Mouse (Mus musculus) lung, postnatal 0 days (tissue): ENCODE data around the gene Odf3l1. TPM values are rescaled to one million over a fixed set of nuclear protein-coding genes. Genes with fewer than 3 reads are reported as not detected.

Source experiments
- ATAC-seq: fragments of 200-750 bp; cut with Nextera tagmentation; 2 replicates; pipeline ENCODE4 v1.8.0; 2017; ENCODE audit warnings: moderate library complexity
- DNase-seq: peaks from one replicate; pipeline ENCODE4 v3.0.0-alpha.2; 2016; ENCODE audit warnings: low spot score
- H3K27ac ChIP-seq: fragments of 300-500 bp; sonication (generic); 2 replicates; pipeline ENCODE4 v1.5.1; 2014; ENCODE audit warnings: antibody characterized with exemption, mild to moderate bottlenecking, low read length, mixed read lengths
- H3K27me3 ChIP-seq: fragments of 300-500 bp; sonication (generic); replicated peaks from 2 replicates; pipeline ENCODE4 v1.6.1; 2014; ENCODE audit warnings: low read length, mixed read lengths; ENCODE audit not compliant: insufficient read depth
- H3K36me3 ChIP-seq: fragments of 300-500 bp; sonication (generic); 2 replicates; pipeline ENCODE4 v1.6.1; 2014; ENCODE audit warnings: low read length, mixed read lengths; ENCODE audit not compliant: insufficient read depth
- H3K4me1 ChIP-seq: fragments of 300-500 bp; sonication (generic); 2 replicates; pipeline ENCODE4 v1.6.1; 2014; ENCODE audit warnings: antibody characterized with exemption, low read depth, low read length, mixed read lengths; ENCODE audit not compliant: insufficient read depth
- H3K4me2 ChIP-seq: fragments of 300-500 bp; sonication (generic); replicated peaks from 2 replicates; pipeline ENCODE4 v1.6.1; 2014; ENCODE audit warnings: low read depth, mild to moderate bottlenecking, low read length, moderate library complexity, mixed read lengths
- H3K4me3 ChIP-seq: fragments of 300-500 bp; sonication (generic); 2 replicates; pipeline ENCODE4 v1.5.1; 2014; ENCODE audit warnings: low read depth, low read length
- H3K9ac ChIP-seq: fragments of 300-500 bp; sonication (generic); replicated peaks from 2 replicates; pipeline ENCODE4 v1.6.1; 2014; ENCODE audit warnings: low read depth, mild to moderate bottlenecking
- H3K9me3 ChIP-seq: fragments of 300-500 bp; sonication (generic); 2 replicates; pipeline ENCODE4 v1.6.1; 2016; ENCODE audit warnings: low read length, mixed read lengths
- CTCF ChIP-seq: IDR thresholded peaks from 2 replicates; pipeline ENCODE4 v1.5.1; 2016; ENCODE audit warnings: antibody characterized with exemption, mild to moderate bottlenecking
- EP300 ChIP-seq: IDR thresholded peaks from 2 replicates; pipeline ENCODE4 v1.6.1; 2016; ENCODE audit warnings: antibody characterized with exemption, mild to moderate bottlenecking, control low read depth
- WGBS: fragments of 180-500 bp; shearing (Covaris S2); extraction: QIAGEN DNeasy Blood & Tissue Kit; methylation state at CpG from one replicate; pipeline ENCODE4 v1.1.7; 2014; 5-methylcytosine and 5-hydroxymethylcytosine counted together
- polyA plus RNA-seq: library from polyadenylated mRNA; unstranded; fragments of >200 nt; fragmentation: Nextera tagmentation; extraction: Ambion mirVana; gene quantifications from 2 replicates; pipeline ENCODE4 v1.2.1, GENCODE M21; 2015

Gene Odf3l1
- polyA plus RNA-seq, 1 experiment from 2014 or later, result not detected

GRCm38 (mm10) chr9:56869552-56869951 lies 5.1 kb upstream of the Odf3l1 start:
- Histone ChIP-seq H3K27ac (no peak overlapping the region), H3K4me3 (no peak overlapping the region), H3K4me2 (no peak overlapping the region), H3K9me3 (no peaks in the 10 kb centered on the region), H3K36me3 (no peaks in the 10 kb centered on the region), H3K27me3 (no peaks in the 10 kb centered on the region), H3K4me1 (peaks cover 21% of the 10 kb centered on the region), H3K9ac (no peak overlapping the region)
- TF ChIP-seq EP300 (no peak), CTCF (no peak)
- 51% methylated on average over 13 of the region's 13 CpGs for WGBS
- DNase-seq (no peak), ATAC-seq (no peak)

GRCm38 (mm10) chr9:56868292-56868691 lies 3.8 kb upstream of the Odf3l1 start:
- no peak overlapping the region for H3K9ac ChIP-seq
- H3K27ac ChIP-seq, result peak overlapping the region; percentile 38; the same call in 1 of the 2 replicates
- ATAC-seq (peak; percentile 68), DNase-seq (peak; percentile 75)
- TF ChIP-seq CTCF (no peak), EP300 (peak; percentile 34; the same call in 1 of the 2 replicates)
- peaks cover 21% of the 10 kb centered on the region for H3K4me1 ChIP-seq
- 24% methylated on average over 6 of the region's 6 CpGs for WGBS
- 0 out of 2 replicates have a peak overlapping the region, but pooled peaks have one; percentile 6 for H3K4me2 ChIP-seq
- no peaks in the 10 kb centered on the region for H3K9me3 ChIP-seq
- H3K36me3 ChIP-seq, result no peaks in the 10 kb centered on the region
- no peak overlapping the region for H3K4me3 ChIP-seq
- no peaks in the 10 kb centered on the region for H3K27me3 ChIP-seq

GRCm38 (mm10) chr9:56866430-56866829 lies 2.0 kb upstream of the Odf3l1 start:
- TF ChIP-seq EP300 (no peak), CTCF (no peak)
- no peaks in the 10 kb centered on the region for H3K36me3 ChIP-seq
- H3K9ac ChIP-seq, result no peak overlapping the region
- WGBS, result 70% methylated on average over 5 of the region's 5 CpGs
- no peak overlapping the region for H3K4me3 ChIP-seq
- no peaks in the 10 kb centered on the region for H3K9me3 ChIP-seq
- DNase-seq (no peak), ATAC-seq (no peak)
- peak overlapping the region; percentile 50; the same call in 1 of the 2 replicates for H3K4me2 ChIP-seq
- H3K4me1 ChIP-seq, result peaks cover 21% of the 10 kb centered on the region
- no peaks in the 10 kb centered on the region for H3K27me3 ChIP-seq
- H3K27ac ChIP-seq, result no peak overlapping the region

- peak overlapping the region; percentile 26 for H3K4me3 ChIP-seq
- WGBS, result 46% methylated on average over 11 of the region's 11 CpGs
- H3K27ac ChIP-seq, result no peak overlapping the region
- H3K36me3 ChIP-seq, result no peaks in the 10 kb centered on the region
- DNase-seq (no peak), ATAC-seq (no peak)
- no peaks in the 10 kb centered on the region for H3K9me3 ChIP-seq
- peak overlapping the region; percentile 50 for H3K4me2 ChIP-seq
- no peak overlapping the region for H3K9ac ChIP-seq
- no peak for TF ChIP-seq EP300
- TF ChIP-seq CTCF, result no peak
- H3K27me3 ChIP-seq, result no peaks in the 10 kb centered on the region
- H3K4me1 ChIP-seq, result peaks cover 21% of the 10 kb centered on the region
Measured at GRCm38 (mm10) chr9:56865673-56866400, 1.4 kb upstream of the Odf3l1 start.

DNA sequence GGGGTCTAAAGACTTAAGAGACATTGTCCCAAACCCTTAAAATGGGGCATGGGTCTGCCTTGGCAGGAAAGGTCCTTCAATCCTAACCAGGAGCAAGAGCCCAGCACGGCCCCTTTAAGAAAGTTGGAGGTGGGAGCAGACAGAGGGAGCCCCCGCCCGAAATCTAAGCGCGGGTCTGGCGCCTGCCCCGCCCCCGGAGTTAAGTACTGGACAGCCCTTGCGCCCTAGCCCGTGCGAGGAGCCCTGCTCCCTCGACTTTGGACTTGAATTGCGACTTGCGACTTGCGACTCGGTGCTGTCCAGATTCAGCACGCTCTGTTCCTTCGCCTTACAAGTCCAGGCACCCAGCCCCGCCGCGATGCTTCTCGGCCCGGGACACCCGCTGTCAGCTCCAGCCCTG lies 353 bp upstream of the Odf3l1 start, which contains the start of gene Cspg4:
Gene Cspg4, plus strand, starts transcription at position 202 of the 400 bp plus-strand sequence.
- TF ChIP-seq CTCF (no peak), EP300 (no peak)
- Histone ChIP-seq H3K4me3 (peak within 1 kb of the TSS; percentile 26), H3K4me1 (peaks cover 21% of the 10 kb centered on the region), H3K9me3 (no peaks in the 10 kb centered on the region), H3K27me3 (no peaks in the 10 kb centered on the region), H3K9ac (peak within 1 kb of the TSS; percentile 10; the same call in 1 of the 2 replicates), H3K4me2 (peak within 1 kb of the TSS; percentile 50), H3K36me3 (no peaks in the 10 kb centered on the region), H3K27ac (no peak within 1 kb of the TSS)
- DNase-seq (peak; percentile 80), ATAC-seq (peak; percentile 70)
- WGBS, result under 1% methylated on average over 24 of the region's 24 CpGs

GRCm38 (mm10) chr9:56862863-56863262 lies 1.6 kb downstream of the Odf3l1 start:
- Histone ChIP-seq H3K9me3 (no peaks in the 10 kb centered on the region), H3K9ac (no peak overlapping the region), H3K27ac (no peak overlapping the region), H3K4me2 (no peak overlapping the region), H3K36me3 (no peaks in the 10 kb centered on the region), H3K4me3 (no peak overlapping the region), H3K27me3 (no peaks in the 10 kb centered on the region), H3K4me1 (peaks cover 14% of the 10 kb centered on the region)
- ATAC-seq, result no peak
- TF ChIP-seq EP300 (no peak), CTCF (no peak)
- no peak for DNase-seq
- 59% methylated on average over 2 of the region's 2 CpGs for WGBS
